Mouse (Mus musculus) hindbrain, embryonic 12.5 days (tissue): ENCODE measurements around the gene Mink1. TPM values are rescaled to one million over a fixed set of nuclear protein-coding genes. Genes with fewer than 3 reads are reported as not detected.

Source experiments
- ATAC-seq: fragments of 200-750 bp; cut with Nextera tagmentation; 2 replicates; pipeline ENCODE4 v1.8.0; 2017; ENCODE audit warnings: moderate TSS enrichment; ENCODE audit not compliant: low FRiP score
- H3K27ac ChIP-seq: fragments of 300-500 bp; sonication (generic); 2 replicates; pipeline ENCODE4 v1.5.1; 2016; ENCODE audit warnings: mild to moderate bottlenecking
- H3K27me3 ChIP-seq: fragments of 300-500 bp; sonication (generic); 2 replicates; pipeline ENCODE4 v1.6.1; 2016; ENCODE audit warnings: mild to moderate bottlenecking
- H3K36me3 ChIP-seq: fragments of 300-500 bp; sonication (generic); 2 replicates; pipeline ENCODE4 v1.6.1; 2016; ENCODE audit warnings: mild to moderate bottlenecking
- H3K4me1 ChIP-seq: fragments of 300-500 bp; sonication (generic); 2 replicates; pipeline ENCODE4 v1.6.1; 2016
- H3K4me2 ChIP-seq: fragments of 300-500 bp; sonication (generic); replicated peaks from 2 replicates; pipeline ENCODE4 v1.6.1; 2016; ENCODE audit warnings: mild to moderate bottlenecking
- H3K4me3 ChIP-seq: fragments of 300-500 bp; sonication (generic); 2 replicates; pipeline ENCODE4 v1.5.1; 2016; ENCODE audit warnings: mild to moderate bottlenecking
- H3K9ac ChIP-seq: fragments of 300-500 bp; sonication (generic); 2 replicates; pipeline ENCODE4 v1.6.1; 2016; ENCODE audit warnings: mild to moderate bottlenecking, moderate library complexity
- H3K9me3 ChIP-seq: fragments of 300-500 bp; sonication (generic); replicated peaks from 2 replicates; pipeline ENCODE4 v1.6.1; 2016; ENCODE audit warnings: mild to moderate bottlenecking
- WGBS: fragments of 180-500 bp; shearing (Covaris S2); methylation state at CpG from one replicate; pipeline ENCODE4 v1.1.7; 2016; 5-methylcytosine and 5-hydroxymethylcytosine counted together
- polyA plus RNA-seq: library from polyadenylated mRNA; unstranded; fragments of >200 nt; fragmentation: Nextera tagmentation; extraction: Ambion mirVana; gene quantifications from 2 replicates; pipeline ENCODE4 v1.2.1, GENCODE M21; 2016

Gene Mink1
- polyA plus RNA-seq, 1 experiment from 2014 or later: 19.1 TPM

GRCm38 (mm10) chr11:70623053-70623742 lies 60.5 kb downstream of the Mink1 start:
- Histone ChIP-seq H3K4me3 (no peak overlapping the region), H3K4me2 (no peak overlapping the region), H3K27me3 (no peaks in the 10 kb centered on the region), H3K9ac (no peak overlapping the region), H3K4me1 (no peaks in the 10 kb centered on the region), H3K27ac (no peak overlapping the region), H3K36me3 (no peaks in the 10 kb centered on the region), H3K9me3 (no peaks in the 10 kb centered on the region)
- WGBS: 86% methylated on average over 10 of the region's 10 CpGs
- ATAC-seq: no peak

- Histone ChIP-seq H3K36me3 (no peaks in the 10 kb centered on the region), H3K9me3 (no peaks in the 10 kb centered on the region), H3K27me3 (no peaks in the 10 kb centered on the region), H3K4me2 (no peak overlapping the region), H3K4me3 (no peak overlapping the region), H3K4me1 (no peaks in the 10 kb centered on the region), H3K27ac (no peak overlapping the region), H3K9ac (no peak overlapping the region)
- ATAC-seq: no peak
- WGBS: 52% methylated on average over 4 of the region's 4 CpGs
These were observed 62.8 kb downstream of the Mink1 start for GRCm38 (mm10) chr11:70625473-70625872.

GRCm38 (mm10) chr11:70626877-70627276 lies 64.2 kb downstream of the Mink1 start:
- ATAC-seq: no peak
- no peak overlapping the region for H3K4me2 ChIP-seq
- no peaks in the 10 kb centered on the region for H3K9me3 ChIP-seq
- no peak overlapping the region for H3K27ac ChIP-seq
- H3K4me1 ChIP-seq: no peaks in the 10 kb centered on the region
- H3K9ac ChIP-seq: no peak overlapping the region
- 75% methylated on average over 4 of the region's 4 CpGs for WGBS
- H3K4me3 ChIP-seq: no peak overlapping the region
- no peaks in the 10 kb centered on the region for H3K27me3 ChIP-seq
- no peaks in the 10 kb centered on the region for H3K36me3 ChIP-seq

- no peaks in the 10 kb centered on the region for H3K36me3 ChIP-seq
- WGBS: 81% methylated on average over 2 of the region's 2 CpGs
- no peaks in the 10 kb centered on the region for H3K4me1 ChIP-seq
- H3K9ac ChIP-seq: no peak overlapping the region
- no peak for ATAC-seq
- H3K27me3 ChIP-seq: no peaks in the 10 kb centered on the region
- H3K4me3 ChIP-seq: no peak overlapping the region
- no peaks in the 10 kb centered on the region for H3K9me3 ChIP-seq
- H3K4me2 ChIP-seq: no peak overlapping the region
- H3K27ac ChIP-seq: no peak overlapping the region
These were observed 65.8 kb downstream of the Mink1 start for GRCm38 (mm10) chr11:70628431-70628830.

GRCm38 (mm10) chr11:70629557-70629956 lies 66.9 kb downstream of the Mink1 start:
- H3K36me3 ChIP-seq: no peaks in the 10 kb centered on the region
- H3K4me2 ChIP-seq: no peak overlapping the region
- H3K4me1 ChIP-seq: no peaks in the 10 kb centered on the region
- ATAC-seq: no peak
- WGBS: 55% methylated on average over 5 of the region's 5 CpGs
- H3K9me3 ChIP-seq: no peaks in the 10 kb centered on the region
- H3K4me3 ChIP-seq: no peak overlapping the region
- no peaks in the 10 kb centered on the region for H3K27me3 ChIP-seq
- no peak overlapping the region for H3K9ac ChIP-seq
- no peak overlapping the region for H3K27ac ChIP-seq

GRCm38 (mm10) chr11:70630129-70630528 lies 67.4 kb downstream of the Mink1 start:
- Histone ChIP-seq H3K9ac (no peak overlapping the region), H3K27ac (no peak overlapping the region), H3K36me3 (no peaks in the 10 kb centered on the region), H3K4me2 (no peak overlapping the region), H3K4me3 (no peak overlapping the region), H3K4me1 (no peaks in the 10 kb centered on the region), H3K27me3 (no peaks in the 10 kb centered on the region), H3K9me3 (no peaks in the 10 kb centered on the region)
- ATAC-seq: no peak
- 73% methylated on average over 7 of the region's 7 CpGs for WGBS

GRCm38 (mm10) chr11:70635601-70636000 lies 72.9 kb downstream of the Mink1 start:
- Histone ChIP-seq H3K4me1 (no peaks in the 10 kb centered on the region), H3K9me3 (no peaks in the 10 kb centered on the region), H3K9ac (no peak overlapping the region), H3K4me3 (no peak overlapping the region), H3K36me3 (no peaks in the 10 kb centered on the region), H3K27ac (no peak overlapping the region), H3K4me2 (no peak overlapping the region), H3K27me3 (no peaks in the 10 kb centered on the region)
- no peak for ATAC-seq
- 79% methylated on average over 4 of the region's 4 CpGs for WGBS

- 95% methylated on average over 1 of the region's 1 CpGs for WGBS
- no peak overlapping the region for H3K27ac ChIP-seq
- H3K36me3 ChIP-seq: no peaks in the 10 kb centered on the region
- H3K9me3 ChIP-seq: no peaks in the 10 kb centered on the region
- no peak overlapping the region for H3K9ac ChIP-seq
- H3K4me1 ChIP-seq: no peaks in the 10 kb centered on the region
- no peak overlapping the region for H3K4me3 ChIP-seq
- ATAC-seq: no peak
- H3K4me2 ChIP-seq: no peak overlapping the region
- H3K27me3 ChIP-seq: no peaks in the 10 kb centered on the region
These were observed 75.1 kb downstream of the Mink1 start for GRCm38 (mm10) chr11:70637764-70638163.

GRCm38 (mm10) chr11:70638293-70638692 lies 75.6 kb downstream of the Mink1 start:
- H3K4me2 ChIP-seq: no peak overlapping the region
- H3K27me3 ChIP-seq: no peaks in the 10 kb centered on the region
- WGBS: 92% methylated on average over 1 of the region's 1 CpGs
- ATAC-seq: no peak
- H3K4me3 ChIP-seq: no peak overlapping the region
- H3K36me3 ChIP-seq: peaks cover 5% of the 10 kb centered on the region
- H3K4me1 ChIP-seq: no peaks in the 10 kb centered on the region
- no peak overlapping the region for H3K27ac ChIP-seq
- H3K9ac ChIP-seq: no peak overlapping the region
- no peaks in the 10 kb centered on the region for H3K9me3 ChIP-seq

GRCm38 (mm10) chr11:70638714-70639278 lies 76.1 kb downstream of the Mink1 start, which contains the start of gene Gp1ba:
TSS of gene Gp1ba (plus strand) at chr11:70639122.
- WGBS: 49% methylated on average over 5 of the region's 5 CpGs
- Histone ChIP-seq H3K4me1 (no peaks in the 10 kb centered on the region), H3K9ac (no peak within 1 kb of the TSS), H3K27ac (no peak within 1 kb of the TSS), H3K27me3 (no peaks in the 10 kb centered on the region), H3K4me2 (no peak within 1 kb of the TSS), H3K36me3 (peaks cover 6% of the 10 kb centered on the region), H3K4me3 (no peak within 1 kb of the TSS), H3K9me3 (no peaks in the 10 kb centered on the region)
- no peak for ATAC-seq

GRCm38 (mm10) chr11:70639976-70640375 lies 77.3 kb downstream of the Mink1 start:
- no peak for ATAC-seq
- no peak overlapping the region for H3K4me2 ChIP-seq
- peaks cover 16% of the 10 kb centered on the region for H3K36me3 ChIP-seq
- H3K27me3 ChIP-seq: no peaks in the 10 kb centered on the region
- H3K9me3 ChIP-seq: no peaks in the 10 kb centered on the region
- 84% methylated on average over 8 of the region's 8 CpGs for WGBS
- H3K27ac ChIP-seq: no peak overlapping the region
- no peak overlapping the region for H3K9ac ChIP-seq
- 0 out of 2 replicates have a peak, but pooled peaks cover under 1% of the 10 kb centered on the region for H3K4me1 ChIP-seq
- H3K4me3 ChIP-seq: no peak overlapping the region

- Histone ChIP-seq H3K4me3 (no peak overlapping the region), H3K9me3 (no peaks in the 10 kb centered on the region), H3K4me1 (peaks cover 12% of the 10 kb centered on the region), H3K27me3 (no peaks in the 10 kb centered on the region), H3K27ac (no peak overlapping the region), H3K4me2 (no peak overlapping the region), H3K36me3 (peaks cover 24% of the 10 kb centered on the region), H3K9ac (no peak overlapping the region)
- WGBS: 83% methylated on average over 7 of the region's 7 CpGs
- ATAC-seq: no peak
These were observed 78.6 kb downstream of the Mink1 start for GRCm38 (mm10) chr11:70641241-70641640.

GRCm38 (mm10) chr11:70643051-70643450 lies 80.4 kb downstream of the Mink1 start:
- ATAC-seq: no peak
- no peak overlapping the region for H3K27ac ChIP-seq
- H3K9me3 ChIP-seq: no peaks in the 10 kb centered on the region
- H3K9ac ChIP-seq: no peak overlapping the region
- H3K27me3 ChIP-seq: no peaks in the 10 kb centered on the region
- no peak overlapping the region for H3K4me2 ChIP-seq
- 91% methylated on average over 6 of the region's 6 CpGs for WGBS
- peaks cover 17% of the 10 kb centered on the region for H3K4me1 ChIP-seq
- H3K36me3 ChIP-seq: peaks cover 24% of the 10 kb centered on the region
- H3K4me3 ChIP-seq: no peak overlapping the region
